Mouse (Mus musculus): ENCODE measurements around the gene Umodl1. TPM values are rescaled to one million over a fixed set of nuclear protein-coding genes. Genes with fewer than 3 reads are reported as not detected.

Gene Umodl1
- total and polyA plus RNA-seq, 2 experiments from 2014 or later = 0.05 to 0.10 TPM

- DNase-seq (no peak), ATAC-seq (no peak)
- Histone ChIP-seq H3K27ac (ENCODE audit: low read depth, low read length) (no peak overlapping the region), H3K27me3 (ENCODE audit: insufficient read depth, low read length) (no peaks in the 10 kb centered on the region), H3K4me3 (ENCODE audit: low read depth, low read length) (no peak overlapping the region), H3K4me2 (ENCODE audit: low read depth) (no peak overlapping the region), H3K4me1 (ENCODE audit: insufficient read depth) (no peaks in the 10 kb centered on the region), H3K36me3 (ENCODE audit: insufficient read depth) (no peaks in the 10 kb centered on the region), H3K9ac (no peak overlapping the region), H3K9me3 (ENCODE audit: low read length) (no peaks in the 10 kb centered on the region)
- 90% methylated on average over 7 of the region's 7 CpGs for WGBS
- no peak for TF ChIP-seq CTCF (IDR thresholded peaks at IDR 0.05; ENCODE audit: low read depth)
These were observed 23.6 kb upstream of the Umodl1 start for GRCm38 (mm10) chr17:30930827-30931226.

- Histone ChIP-seq H3K9ac (no peak overlapping the region), H3K9me3 (ENCODE audit: low read length) (no peaks in the 10 kb centered on the region), H3K4me1 (ENCODE audit: insufficient read depth) (no peaks in the 10 kb centered on the region), H3K4me3 (ENCODE audit: low read depth, low read length) (no peak overlapping the region), H3K36me3 (ENCODE audit: insufficient read depth) (no peaks in the 10 kb centered on the region), H3K27ac (ENCODE audit: low read depth, low read length) (no peak overlapping the region), H3K4me2 (ENCODE audit: low read depth) (no peak overlapping the region), H3K27me3 (ENCODE audit: insufficient read depth, low read length) (no peaks in the 10 kb centered on the region)
- no peak for DNase-seq
- 94% methylated on average over 5 of the region's 5 CpGs for WGBS
- TF ChIP-seq CTCF (IDR thresholded peaks at IDR 0.05; ENCODE audit: low read depth) = no peak
- ATAC-seq = no peak
These were observed 21.6 kb upstream of the Umodl1 start for GRCm38 (mm10) chr17:30932836-30933235.

DNA sequence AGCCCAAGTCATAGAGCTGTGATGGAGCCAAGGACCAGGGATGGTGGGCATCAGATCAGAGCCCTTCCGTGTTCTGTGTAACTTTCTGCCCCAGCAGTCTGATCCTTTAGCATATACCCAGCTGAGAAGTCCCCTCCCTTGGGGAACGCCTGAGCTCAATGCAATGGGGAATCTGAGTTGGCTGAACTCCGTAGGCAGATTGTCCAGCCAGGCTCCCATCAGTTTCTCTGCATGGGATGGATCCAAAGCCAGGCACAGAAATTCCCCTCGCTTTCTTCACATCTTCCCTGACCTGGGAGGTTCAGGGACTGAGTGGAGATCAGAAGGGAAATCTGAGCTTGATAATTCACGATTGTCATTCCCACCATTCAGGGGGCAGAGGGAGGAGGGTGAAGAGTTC lies 19.1 kb upstream of the Umodl1 start:
- no peak for ATAC-seq
- no peaks in the 10 kb centered on the region for H3K36me3 ChIP-seq (ENCODE audit: insufficient read depth)

DNA sequence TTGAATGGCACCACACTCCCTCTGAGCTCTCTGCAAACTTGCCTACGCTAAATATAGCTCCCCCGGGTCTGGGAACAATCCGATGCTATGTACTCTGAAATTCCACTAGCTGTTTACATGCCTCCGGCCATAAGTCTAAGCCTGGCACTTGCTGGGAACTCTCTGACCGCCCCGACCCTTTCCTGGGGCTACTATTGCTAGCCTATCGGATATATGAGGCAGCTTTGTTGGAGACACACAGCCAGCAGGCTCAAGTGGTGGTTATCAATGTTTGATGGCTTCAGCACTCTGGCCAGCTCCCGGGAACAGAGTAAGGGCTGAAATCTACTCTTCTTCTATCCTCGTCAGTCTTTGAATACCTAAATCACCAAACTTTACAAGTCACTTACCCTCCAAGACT lies 15.9 kb upstream of the Umodl1 start:
- Histone ChIP-seq H3K4me1 (ENCODE audit: insufficient read depth) (no peaks in the 10 kb centered on the region), H3K9me3 (ENCODE audit: low read length) (no peaks in the 10 kb centered on the region), H3K27ac (ENCODE audit: low read depth, low read length) (no peak overlapping the region), H3K4me3 (ENCODE audit: low read depth, low read length) (no peak overlapping the region), H3K27me3 (ENCODE audit: insufficient read depth, low read length) (no peaks in the 10 kb centered on the region), H3K4me2 (ENCODE audit: low read depth) (no peak overlapping the region), H3K9ac (no peak overlapping the region), H3K36me3 (ENCODE audit: insufficient read depth) (no peaks in the 10 kb centered on the region)
- DNase-seq = no peak
- 55% methylated on average over 9 of the region's 9 CpGs for WGBS
- ATAC-seq = no peak
- TF ChIP-seq CTCF (IDR thresholded peaks at IDR 0.05; ENCODE audit: low read depth) = no peak

More for the DNA sequence above, 19.1 kb upstream of the Umodl1 start:
- WGBS = 41% methylated on average over 5 of the region's 5 CpGs
- Histone ChIP-seq H3K4me2 (ENCODE audit: low read depth) (no peak overlapping the region), H3K4me1 (ENCODE audit: insufficient read depth) (no peaks in the 10 kb centered on the region), H3K9ac (no peak overlapping the region), H3K4me3 (ENCODE audit: low read depth, low read length) (no peak overlapping the region), H3K9me3 (ENCODE audit: low read length) (no peaks in the 10 kb centered on the region), H3K27ac (ENCODE audit: low read depth, low read length) (no peak overlapping the region), H3K27me3 (ENCODE audit: insufficient read depth, low read length) (no peaks in the 10 kb centered on the region)
- TF ChIP-seq CTCF (IDR thresholded peaks at IDR 0.05; ENCODE audit: low read depth) = no peak
- no peak for DNase-seq

- no peaks in the 10 kb centered on the region for H3K9me3 ChIP-seq (ENCODE audit: low read length)
- no peak for TF ChIP-seq CTCF (IDR thresholded peaks at IDR 0.05; ENCODE audit: low read depth)
- DNase-seq (no peak), ATAC-seq (no peak)
- no peak overlapping the region for H3K4me2 ChIP-seq (ENCODE audit: low read depth)
- H3K4me3 ChIP-seq (ENCODE audit: low read depth, low read length) = no peak overlapping the region
- 70% methylated on average over 1 of the region's 1 CpGs for WGBS
- no peaks in the 10 kb centered on the region for H3K36me3 ChIP-seq (ENCODE audit: insufficient read depth)
- no peak overlapping the region for H3K27ac ChIP-seq (ENCODE audit: low read depth, low read length)
- H3K27me3 ChIP-seq (ENCODE audit: insufficient read depth, low read length) = no peaks in the 10 kb centered on the region
- H3K9ac ChIP-seq = no peak overlapping the region
- no peaks in the 10 kb centered on the region for H3K4me1 ChIP-seq (ENCODE audit: insufficient read depth)
These were observed 6.1 kb upstream of the Umodl1 start for GRCm38 (mm10) chr17:30948382-30948781.

DNA sequence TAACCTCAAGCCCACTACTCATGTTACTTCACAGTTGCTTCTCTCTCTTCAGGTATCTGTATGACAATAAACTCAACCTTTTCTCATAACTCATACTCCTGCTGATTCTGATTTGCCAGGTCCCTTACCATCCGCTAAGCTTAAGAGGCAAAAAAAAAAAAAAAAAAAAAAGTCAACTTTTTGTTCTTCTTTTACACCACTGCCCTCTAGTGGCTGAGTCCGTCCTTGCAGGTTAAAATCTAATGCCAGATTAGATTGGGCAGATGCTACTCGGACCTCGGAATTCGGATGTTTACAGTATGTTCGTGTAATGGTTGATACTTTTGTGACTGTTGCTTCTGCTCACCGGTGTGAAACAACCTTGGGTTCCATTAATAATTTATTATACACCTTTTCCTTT lies 3.7 kb upstream of the Umodl1 start:
- H3K4me3 ChIP-seq (ENCODE audit: low read depth, low read length) = no peak overlapping the region
- 4% methylated on average over 7 of the region's 7 CpGs for WGBS
- no peak for ATAC-seq

GRCm38 (mm10) chr17:30951600-30951999 lies 2.8 kb upstream of the Umodl1 start:
- H3K4me1 ChIP-seq (ENCODE audit: insufficient read depth) = no peaks in the 10 kb centered on the region
- no peak overlapping the region for H3K4me2 ChIP-seq (ENCODE audit: low read depth)
- H3K36me3 ChIP-seq (ENCODE audit: insufficient read depth) = no peaks in the 10 kb centered on the region
- ATAC-seq = no peak
- no peak overlapping the region for H3K9ac ChIP-seq
- no peak for TF ChIP-seq CTCF (IDR thresholded peaks at IDR 0.05; ENCODE audit: low read depth)
- no peak for DNase-seq
- no peaks in the 10 kb centered on the region for H3K27me3 ChIP-seq (ENCODE audit: insufficient read depth, low read length)
- no peaks in the 10 kb centered on the region for H3K9me3 ChIP-seq (ENCODE audit: low read length)
- H3K4me3 ChIP-seq (ENCODE audit: low read depth, low read length) = no peak overlapping the region
- 56% methylated on average over 8 of the region's 8 CpGs for WGBS
- no peak overlapping the region for H3K27ac ChIP-seq (ENCODE audit: low read depth, low read length)

More for the DNA sequence above, 3.7 kb upstream of the Umodl1 start:
- peak; percentile 85 for DNase-seq
- Histone ChIP-seq H3K9me3 (ENCODE audit: low read length) (no peaks in the 10 kb centered on the region), H3K4me2 (ENCODE audit: low read depth) (0 out of 2 replicates have a peak overlapping the region, but pooled peaks have one; percentile 13), H3K27ac (ENCODE audit: low read depth, low read length) (no peak overlapping the region), H3K36me3 (ENCODE audit: insufficient read depth) (no peaks in the 10 kb centered on the region), H3K27me3 (ENCODE audit: insufficient read depth, low read length) (no peaks in the 10 kb centered on the region), H3K4me1 (ENCODE audit: insufficient read depth) (no peaks in the 10 kb centered on the region), H3K9ac (no peak overlapping the region)
- peak; percentile 87 for TF ChIP-seq CTCF (IDR thresholded peaks at IDR 0.05; ENCODE audit: low read depth)
